Mouse (Mus musculus): ENCODE measurements around the gene Fam20c.

DNA sequence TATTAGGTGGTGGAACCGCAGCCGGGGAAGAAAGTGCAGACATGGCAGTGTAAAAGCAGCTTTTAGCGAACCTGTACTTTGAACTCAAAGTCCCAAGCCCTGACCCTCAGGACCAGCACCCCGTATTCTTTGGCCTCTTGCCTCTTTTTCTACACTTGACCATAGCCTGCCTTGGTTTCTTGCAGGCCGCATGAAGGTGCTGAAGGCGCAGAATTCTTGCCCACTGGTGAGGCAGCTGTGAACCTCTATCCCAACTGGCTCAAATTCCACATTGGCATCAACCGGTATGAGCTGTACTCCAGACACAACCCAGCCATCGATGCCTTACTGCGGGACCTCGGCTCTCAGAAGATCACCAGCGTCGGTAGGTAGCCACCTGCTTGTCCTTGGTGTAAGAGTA, 3.3 kb downstream of the Fam20c start:
- TF ChIP-seq EP300 (optimal IDR thresholded peaks at IDR 0.05) (no peak), CTCF (IDR thresholded peaks at IDR 0.05; ENCODE audit: low read depth) (no peak)
